Mouse (Mus musculus): Measurements from ENCODE around the gene Ovgp1. TPM values are rescaled to one million over a fixed set of nuclear protein-coding genes. Genes with fewer than 3 reads are reported as not detected.
A peak's percentile ranks its signal among the peaks of the same experiment; 100 is the strongest.
"Not testable (repeated sequence)": the region's sequence is repeated elsewhere in the genome, so short reads cannot be mapped to it uniquely, and the experiment has no call there.

The Ovgp1 gene
- polyA plus RNA-seq, 1 experiment from 2014 or later, result 4.6 TPM

DNA sequence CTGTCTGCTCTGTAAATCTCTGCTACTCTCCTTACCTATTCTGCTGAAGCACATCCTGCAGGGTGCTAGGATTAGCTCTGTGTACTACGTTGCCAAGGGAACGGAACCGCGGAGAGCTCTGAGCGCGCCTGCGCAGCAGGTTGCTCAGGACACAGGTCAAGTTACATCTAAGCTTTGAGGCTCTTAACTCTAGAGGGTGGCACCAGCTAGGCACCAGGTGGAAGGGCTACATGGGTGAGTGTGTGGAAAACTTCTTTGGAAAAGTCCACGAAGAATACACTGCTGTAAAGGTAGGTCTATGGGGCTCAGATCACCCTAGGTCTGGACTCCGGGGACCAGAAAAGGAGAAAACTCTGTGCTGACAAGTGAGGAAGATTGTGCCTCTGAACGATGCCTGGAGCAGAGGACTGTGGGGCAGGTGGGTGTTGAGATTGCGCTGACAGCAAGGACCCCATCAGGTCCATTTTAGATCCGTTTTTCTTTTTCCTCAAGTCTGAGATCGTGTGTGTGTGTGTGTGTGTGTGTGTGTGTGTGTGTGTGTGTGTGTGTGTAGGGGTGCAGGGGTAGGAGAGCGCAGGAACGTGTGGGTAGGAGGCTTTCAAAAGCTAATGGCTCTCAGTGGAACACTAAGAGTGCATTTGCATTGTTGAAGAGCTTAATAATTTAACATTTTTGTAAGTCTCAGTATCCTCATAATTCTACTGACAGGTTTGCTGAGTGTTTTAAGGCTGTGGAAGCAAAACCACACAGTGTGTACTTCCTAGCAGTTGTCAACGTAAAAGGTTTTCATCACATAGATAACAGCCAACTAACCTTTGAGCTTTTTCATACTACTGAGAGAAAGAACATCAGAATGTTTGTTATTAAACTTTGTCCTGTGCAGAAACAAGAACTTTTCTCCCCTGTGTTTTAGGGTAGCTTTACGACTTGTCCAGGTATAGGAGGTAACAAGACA is 28.2 kb downstream of the Ovgp1 start:
- H3K4me2 ChIP-seq, result peak overlapping the region; percentile 53
- WGBS, result 25% methylated on average over 17 of the region's 17 CpGs
- H3K27ac ChIP-seq, result no peak overlapping the region
- no peaks in the 10 kb centered on the region for H3K9me3 ChIP-seq
- peaks cover 9% of the 10 kb centered on the region for H3K4me1 ChIP-seq (replicated peaks)
- peak; percentile 90 for ATAC-seq (ENCODE audit: low FRiP score)
- peak overlapping the region; percentile 26 for H3K4me3 ChIP-seq
- 0 out of 2 replicates have a peak, but pooled peaks cover 3% of the 10 kb centered on the region for H3K27me3 ChIP-seq
- 0 out of 2 replicates have a peak overlapping the region, but pooled peaks have one; percentile 46 for H3K9ac ChIP-seq
- no peaks in the 10 kb centered on the region for H3K36me3 ChIP-seq

DNA sequence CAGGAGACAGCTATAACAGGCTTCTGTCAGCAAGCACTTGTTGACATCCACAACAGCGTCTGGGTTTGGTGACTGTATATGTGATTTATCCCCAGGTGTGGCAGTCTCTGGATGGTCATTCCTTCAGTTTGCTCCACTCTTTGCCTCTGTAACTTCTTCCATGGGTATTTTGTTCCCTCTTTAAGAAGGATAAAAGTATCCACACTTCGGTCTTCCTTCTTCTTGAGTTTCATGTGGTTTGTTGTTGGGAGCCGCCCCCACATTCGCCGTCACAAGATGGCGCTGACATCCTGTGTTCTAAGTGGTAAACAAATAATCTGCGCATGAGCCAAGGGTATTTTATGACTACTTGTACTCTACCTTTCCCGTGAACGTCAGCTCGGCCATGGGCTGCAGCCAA is 29.8 kb downstream of the Ovgp1 start:
- H3K4me1 ChIP-seq (replicated peaks); H3K9me3 ChIP-seq; H3K4me2 ChIP-seq; H3K4me3 ChIP-seq; H3K27ac ChIP-seq; H3K36me3 ChIP-seq; ATAC-seq (ENCODE audit: low FRiP score); H3K27me3 ChIP-seq; H3K9ac ChIP-seq: not testable (repeated sequence)
- WGBS, result 74% methylated on average over 10 of the region's 10 CpGs

DNA sequence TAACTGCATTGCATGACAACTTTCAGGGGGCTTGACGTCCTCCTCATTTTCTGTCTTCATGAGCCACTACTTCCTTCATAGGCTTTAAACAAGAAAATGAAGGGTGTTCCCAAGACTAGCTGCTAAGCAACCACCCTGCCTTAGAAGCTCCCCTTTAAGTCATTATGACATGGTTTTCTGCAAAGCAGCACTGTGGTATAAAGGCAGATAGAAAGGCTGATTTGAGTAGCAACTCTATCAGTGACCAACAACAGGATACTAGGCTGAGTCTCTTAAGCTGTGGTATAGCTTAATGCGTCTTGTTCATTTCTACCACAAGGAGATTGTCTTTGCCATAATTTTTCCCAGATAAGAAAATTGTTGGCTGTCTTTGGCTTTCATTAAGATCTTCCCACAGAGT is 41.0 kb downstream of the Ovgp1 start, which contains the start of gene Pifo:
TSS of gene Pifo (minus strand) at position 101 of the 400 bp plus-strand sequence.
- WGBS, result 87% methylated on average over 2 of the region's 2 CpGs
- H3K4me2 ChIP-seq, result no peak within 1 kb of the TSS
- no peaks in the 10 kb centered on the region for H3K4me1 ChIP-seq (replicated peaks)

DNA sequence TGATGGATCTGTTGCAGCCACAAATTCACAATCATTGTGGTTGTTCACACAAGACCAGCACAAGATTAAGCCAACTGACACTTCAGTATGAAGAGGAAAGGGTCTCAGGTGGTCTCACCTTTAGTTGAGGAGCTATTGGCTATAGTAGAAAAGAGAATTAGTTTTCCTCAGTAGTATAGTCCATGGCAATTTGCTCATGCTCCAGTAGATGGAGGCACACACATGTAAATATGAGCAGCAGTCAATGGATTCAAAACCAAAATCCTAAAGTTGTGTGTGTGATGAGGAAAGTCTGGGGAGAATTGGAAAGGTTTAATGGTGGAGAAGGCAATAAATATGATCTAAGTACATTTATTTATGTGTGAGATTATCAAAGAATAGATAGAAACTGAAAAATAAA is 48.3 kb downstream of the Ovgp1 start:
- Histone ChIP-seq H3K9ac (no peak overlapping the region), H3K27me3 (no peaks in the 10 kb centered on the region), H3K36me3 (no peaks in the 10 kb centered on the region), H3K4me3 (no peak overlapping the region), H3K4me1 (replicated peaks) (no peaks in the 10 kb centered on the region), H3K27ac (no peak overlapping the region), H3K9me3 (no peaks in the 10 kb centered on the region), H3K4me2 (no peak overlapping the region)
- no peak for ATAC-seq (ENCODE audit: low FRiP score)

More for the DNA sequence above, 41.0 kb downstream of the Ovgp1 start, which contains the start of gene Pifo:
- Histone ChIP-seq H3K27ac (no peak within 1 kb of the TSS), H3K9ac (no peak within 1 kb of the TSS), H3K27me3 (no peaks in the 10 kb centered on the region), H3K4me3 (no peak within 1 kb of the TSS), H3K36me3 (no peaks in the 10 kb centered on the region), H3K9me3 (no peaks in the 10 kb centered on the region)
- ATAC-seq (ENCODE audit: low FRiP score), result no peak

DNA sequence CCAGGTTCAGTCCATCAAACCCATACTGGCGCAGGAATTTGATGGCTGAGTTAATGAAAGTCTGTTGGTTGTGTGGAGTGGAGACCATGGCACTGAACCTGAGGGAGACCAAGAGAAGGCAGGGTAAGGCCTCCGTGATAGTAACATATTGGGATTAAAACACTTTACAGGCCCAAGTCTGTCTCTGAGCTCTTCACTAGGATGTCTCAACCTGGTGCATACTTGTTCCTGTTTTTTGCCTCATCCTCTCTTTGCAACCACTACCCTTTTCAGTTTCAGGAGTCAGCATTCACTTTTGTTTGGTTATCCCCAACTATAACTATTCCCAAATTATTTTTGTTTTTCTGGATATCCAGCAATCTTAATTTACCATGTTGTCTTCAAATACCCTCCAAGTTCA is 50.6 kb downstream of the Ovgp1 start:
- Histone ChIP-seq H3K36me3 (no peaks in the 10 kb centered on the region), H3K4me2 (no peak overlapping the region), H3K9me3 (no peaks in the 10 kb centered on the region), H3K9ac (no peak overlapping the region), H3K27me3 (no peaks in the 10 kb centered on the region), H3K4me1 (replicated peaks) (no peaks in the 10 kb centered on the region), H3K4me3 (no peak overlapping the region), H3K27ac (no peak overlapping the region)
- WGBS, result 86% methylated on average over 2 of the region's 2 CpGs
- no peak for ATAC-seq (ENCODE audit: low FRiP score)

DNA sequence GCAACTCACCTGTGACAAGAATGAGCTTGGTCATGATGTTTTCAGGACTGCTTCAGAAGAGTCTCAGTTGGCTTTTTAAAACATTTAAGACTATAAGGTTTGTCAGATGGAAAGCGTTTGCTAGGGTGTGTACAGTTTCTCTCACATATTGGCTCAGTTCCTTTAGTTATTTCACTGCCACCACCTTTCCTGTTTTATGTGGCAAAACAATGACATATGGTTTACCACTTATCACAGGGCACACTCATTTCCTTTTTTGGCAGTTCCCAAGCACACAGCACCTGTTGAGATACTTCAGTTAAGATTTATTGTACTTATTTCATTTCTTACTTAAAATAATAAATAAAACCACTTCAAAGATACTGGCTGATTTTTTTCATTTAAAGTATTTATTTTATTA is 59.3 kb downstream of the Ovgp1 start, which contains the start of gene Chil5:
TSS of gene Chil5 (minus strand) at position 34 of the 400 bp plus-strand sequence.
- Histone ChIP-seq H3K4me3 (no peak within 1 kb of the TSS), H3K4me1 (replicated peaks) (no peaks in the 10 kb centered on the region), H3K4me2 (no peak within 1 kb of the TSS), H3K27ac (no peak within 1 kb of the TSS), H3K9ac (no peak within 1 kb of the TSS), H3K9me3 (no peaks in the 10 kb centered on the region), H3K27me3 (no peaks in the 10 kb centered on the region), H3K36me3 (no peaks in the 10 kb centered on the region)
- 97% methylated on average over 1 of the region's 1 CpGs for WGBS
- ATAC-seq (ENCODE audit: low FRiP score), result no peak

Other genes starting within 250 kb of the Ovgp1 start
- 83.1 and 88.1 TPM in 2 replicates for gene Rap1a, start 172.4 kb upstream of the Ovgp1 start, polyA plus RNA-seq (2015; fragmentation: Nextera tagmentation; extraction: Ambion mirVana)
- 0.26 and 0.30 TPM in 2 replicates for gene Adora3, start 102.9 kb upstream of the Ovgp1 start, polyA plus RNA-seq (2015; fragmentation: Nextera tagmentation; extraction: Ambion mirVana)
- not detected in 2 replicates for gene Tmigd3, start 102.8 kb upstream of the Ovgp1 start, polyA plus RNA-seq (2015; fragmentation: Nextera tagmentation; extraction: Ambion mirVana)
- gene I830077J02Rik, start 41.0 kb upstream of the Ovgp1 start, polyA plus RNA-seq (2015; fragmentation: Nextera tagmentation; extraction: Ambion mirVana), result 0.25 and 1.1 TPM in 2 replicates
- gene Wdr77, start 14.3 kb upstream of the Ovgp1 start, polyA plus RNA-seq (2015; fragmentation: Nextera tagmentation; extraction: Ambion mirVana), result 91.6 and 99.4 TPM in 2 replicates
- gene Atp5f1, start 13.6 kb upstream of the Ovgp1 start, polyA plus RNA-seq (2015; fragmentation: Nextera tagmentation; extraction: Ambion mirVana), result 538 and 544 TPM in 2 replicates
- gene Pifo, start 40.9 kb downstream of the Ovgp1 start, polyA plus RNA-seq (2015; fragmentation: Nextera tagmentation; extraction: Ambion mirVana), result 5.3 and 10.0 TPM in 2 replicates
- gene Chil5, start 59.1 kb downstream of the Ovgp1 start, polyA plus RNA-seq (2015; fragmentation: Nextera tagmentation; extraction: Ambion mirVana), result not detected in 2 replicates
- gene Chia1, start 139.5 kb downstream of the Ovgp1 start, polyA plus RNA-seq (2015; fragmentation: Nextera tagmentation; extraction: Ambion mirVana), result 0.60 and 1.4 TPM in 2 replicates
- gene Chil3, start 193.9 kb downstream of the Ovgp1 start, polyA plus RNA-seq (2015; fragmentation: Nextera tagmentation; extraction: Ambion mirVana), result not detected in 2 replicates
- not detected in 2 replicates for gene Chil4, start 245.8 kb downstream of the Ovgp1 start, polyA plus RNA-seq (2015; fragmentation: Nextera tagmentation; extraction: Ambion mirVana)